Mouse (Mus musculus): ENCODE measurements around the gene Atg101.

The Atg101 gene

DNA sequence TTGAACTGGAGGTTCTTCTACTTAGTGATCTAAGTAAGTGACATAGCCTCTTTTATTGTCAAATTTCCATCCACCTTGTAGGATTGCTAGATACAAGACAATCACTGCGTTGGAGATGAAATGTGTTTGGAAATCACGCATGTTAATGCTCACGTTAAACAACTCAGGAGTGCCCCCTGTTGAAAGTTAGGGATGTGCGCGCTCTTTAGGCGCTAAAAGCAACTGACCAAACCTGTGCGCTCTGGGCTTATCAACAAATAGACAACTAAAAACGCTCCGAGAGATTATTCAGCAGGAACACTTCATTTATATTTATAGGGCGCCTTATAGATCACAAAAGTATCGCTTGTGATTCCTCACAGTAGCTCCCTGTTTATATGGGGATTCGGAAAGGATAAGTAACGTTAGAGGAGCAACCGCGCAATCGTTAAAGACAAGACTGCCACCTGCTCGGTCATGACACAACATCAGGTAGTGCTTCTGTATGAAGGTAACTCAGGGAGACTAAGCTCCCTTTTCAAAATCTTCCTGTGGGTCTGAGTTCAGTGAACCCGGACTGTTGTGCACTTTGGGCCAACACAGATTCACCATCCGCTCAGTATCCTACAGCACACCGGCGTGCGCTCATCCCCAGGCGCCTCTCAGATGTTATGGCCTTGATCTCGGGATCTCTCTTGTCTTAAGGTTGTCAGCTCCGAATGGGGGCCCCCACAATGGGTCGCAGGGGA lies 725 bp upstream of the Atg101 start:
- DNase-seq (ENCODE audit: low spot score in 2 of 2): no peak

DNA sequence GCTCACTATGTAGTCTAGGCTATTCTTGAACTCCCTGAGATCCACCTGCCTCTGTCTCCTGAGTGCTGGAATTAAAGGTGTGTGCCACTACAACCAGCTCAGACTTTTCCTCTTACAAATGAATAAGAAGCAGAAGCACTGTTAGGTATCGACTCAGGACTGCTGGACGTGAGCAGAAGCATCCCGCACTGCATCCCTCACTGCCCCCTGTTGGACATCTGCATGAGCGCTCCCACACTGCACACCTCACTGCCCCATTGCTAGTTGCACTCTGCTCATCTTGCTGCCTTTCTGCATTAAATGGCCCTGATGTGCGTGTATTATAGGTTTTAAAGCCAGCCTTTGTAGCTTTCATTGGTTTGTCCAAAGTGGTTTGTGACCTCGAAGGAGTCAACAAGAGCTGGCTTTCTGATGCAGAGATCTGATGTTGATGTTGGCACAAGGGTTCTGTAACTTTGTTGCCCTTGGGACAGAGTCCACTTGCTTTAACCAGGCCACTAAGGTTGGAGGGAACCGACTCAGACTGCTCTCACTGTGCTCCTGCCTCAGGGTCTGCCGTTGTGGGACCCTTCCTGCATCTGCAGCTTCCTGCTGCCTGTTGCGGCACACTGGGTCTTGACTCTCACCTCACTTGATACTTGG lies 2.2 kb downstream of the Atg101 start:
- DNase-seq (ENCODE audit: low spot score in 2 of 2): no peak

DNA sequence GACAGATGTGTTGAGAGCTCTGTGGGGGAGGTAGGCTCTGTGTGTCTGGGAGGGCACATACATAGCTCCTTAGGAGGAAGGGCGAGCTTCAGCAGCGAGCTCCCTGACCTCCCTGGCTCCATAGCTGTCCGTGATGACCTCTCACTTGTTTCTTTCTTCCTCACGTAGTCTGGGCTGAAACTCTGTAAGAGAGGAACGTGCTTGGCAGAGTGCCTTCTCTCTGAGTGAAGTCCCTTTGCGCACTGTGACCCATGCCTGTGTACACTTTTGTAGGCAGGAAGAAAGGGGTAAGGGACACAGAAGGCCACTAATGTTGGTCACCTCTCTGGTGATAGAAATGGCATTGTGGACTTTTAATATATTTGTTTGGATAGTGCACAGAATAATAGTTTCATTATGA lies 3.3 kb downstream of the Atg101 start:
- no peak for DNase-seq (ENCODE audit: low spot score in 2 of 2)

DNA sequence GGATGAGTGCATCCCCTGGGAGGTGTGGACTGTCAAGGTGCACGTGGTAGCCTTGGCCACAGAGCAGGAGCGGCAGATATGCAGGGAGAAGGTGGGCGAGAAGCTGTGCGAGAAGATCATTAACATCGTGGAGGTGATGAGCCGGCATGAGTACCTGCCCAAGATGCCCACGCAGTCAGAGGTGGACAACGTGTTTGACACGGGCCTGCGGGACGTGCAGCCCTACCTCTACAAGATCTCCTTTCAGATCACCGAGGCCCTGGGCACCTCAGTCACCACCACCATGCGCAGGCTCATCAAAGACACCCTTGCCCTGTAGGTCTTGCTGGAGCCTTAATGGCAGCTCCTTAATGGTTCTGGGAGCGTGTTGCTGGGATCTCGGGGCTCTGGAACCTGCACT lies 6.3 kb downstream of the Atg101 start:
- DNase-seq (ENCODE audit: low spot score in 2 of 2): no peak

DNA sequence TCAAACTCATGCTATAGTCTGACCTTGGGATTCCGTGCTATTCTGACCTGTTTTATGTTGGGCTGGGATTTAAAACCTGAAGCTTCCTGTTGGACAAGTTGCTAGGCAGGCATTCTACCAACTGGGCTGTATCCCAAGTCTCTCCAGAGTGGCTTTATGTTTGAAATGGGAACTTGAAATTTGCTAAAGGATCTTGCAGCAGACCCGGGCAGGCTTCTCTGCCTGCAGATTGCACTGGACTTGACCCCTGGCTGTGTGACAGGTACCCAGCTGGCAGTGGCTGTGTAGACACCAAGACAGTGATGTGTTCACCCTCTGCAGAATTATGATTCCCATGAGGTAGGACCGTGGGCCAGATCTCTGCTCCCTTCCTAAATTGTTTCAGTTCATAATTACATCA lies 7.9 kb downstream of the Atg101 start:
- DNase-seq (ENCODE audit: low spot score in 2 of 2): no peak

DNA sequence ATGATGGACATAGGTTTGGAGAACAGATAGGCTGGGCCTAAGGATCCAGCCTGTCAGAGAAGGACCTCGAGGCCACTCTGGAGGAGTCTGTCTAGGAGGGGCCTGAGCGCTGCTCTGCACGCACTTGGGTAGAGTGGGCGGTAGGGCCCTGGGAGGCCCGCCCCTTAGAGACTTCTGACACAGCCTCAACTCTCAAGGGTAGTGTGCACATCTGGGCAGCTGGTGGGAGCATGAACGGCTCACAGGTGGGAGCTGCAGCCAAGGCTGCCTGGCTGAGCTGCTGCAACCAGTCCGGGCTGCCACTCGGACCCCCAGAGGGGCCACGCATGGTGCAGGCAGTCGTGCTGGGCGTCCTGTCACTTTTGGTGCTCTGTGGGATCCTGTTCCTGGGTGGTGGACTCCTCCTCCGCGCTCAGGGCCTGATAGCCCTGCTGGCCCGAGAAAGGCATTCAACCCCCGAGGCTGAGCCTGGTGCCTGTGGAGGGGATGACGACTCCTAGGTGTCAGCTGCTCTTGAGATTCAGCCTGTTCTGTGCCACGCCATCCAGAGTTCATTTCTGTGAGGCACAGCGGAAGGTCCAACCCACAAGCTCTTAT lies 9.1 kb downstream of the Atg101 start, which contains the start of gene 6030408B16Rik:
Gene 6030408B16Rik (plus strand): TSS at position 188 of the 597 bp plus-strand sequence.
- DNase-seq (ENCODE audit: low spot score in 2 of 2): no peak

DNA sequence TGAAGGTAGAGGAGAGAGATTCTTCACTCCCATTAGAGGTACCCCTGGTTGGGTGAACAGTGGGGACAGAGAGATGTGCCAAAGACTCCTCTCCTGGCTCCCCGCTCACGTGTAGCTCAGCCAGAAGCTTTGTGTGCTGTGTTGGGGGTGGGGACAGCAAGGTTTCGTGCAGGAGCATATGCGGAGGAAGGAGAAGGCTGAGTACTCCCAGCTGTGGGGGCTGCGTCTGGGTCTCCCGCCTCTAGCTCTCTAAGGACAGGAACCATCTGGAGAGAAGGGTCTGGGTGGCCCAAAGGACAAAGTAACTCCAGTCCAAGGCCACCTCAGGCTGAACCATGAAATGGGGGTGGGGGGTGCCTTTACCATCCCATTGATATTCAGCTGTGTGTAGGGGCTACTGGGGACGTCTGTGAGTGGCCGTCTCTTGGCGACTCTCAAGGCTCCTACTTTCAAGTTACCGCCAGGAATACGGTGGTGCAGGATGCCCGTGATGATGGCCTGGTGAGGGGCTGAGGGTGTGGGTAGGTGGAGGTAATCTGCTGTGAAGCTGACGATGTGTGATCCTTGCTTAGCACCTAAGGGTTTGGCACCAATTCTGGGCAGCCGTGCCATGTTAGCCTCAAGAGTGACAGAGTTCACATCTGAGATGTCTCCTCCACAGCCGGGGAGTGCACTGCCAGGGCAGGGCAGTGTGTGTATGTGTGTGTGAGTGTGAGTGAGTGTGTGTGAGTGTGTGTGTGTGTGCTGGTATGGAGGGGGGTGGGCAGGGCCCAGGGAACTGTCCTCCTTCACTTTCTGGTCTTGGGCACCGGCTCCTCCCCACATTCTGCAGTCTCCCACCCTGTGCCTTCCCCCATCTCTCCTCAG lies 10.2 kb downstream of the Atg101 start:
- DNase-seq (ENCODE audit: low spot score in 2 of 2): no peak

DNA sequence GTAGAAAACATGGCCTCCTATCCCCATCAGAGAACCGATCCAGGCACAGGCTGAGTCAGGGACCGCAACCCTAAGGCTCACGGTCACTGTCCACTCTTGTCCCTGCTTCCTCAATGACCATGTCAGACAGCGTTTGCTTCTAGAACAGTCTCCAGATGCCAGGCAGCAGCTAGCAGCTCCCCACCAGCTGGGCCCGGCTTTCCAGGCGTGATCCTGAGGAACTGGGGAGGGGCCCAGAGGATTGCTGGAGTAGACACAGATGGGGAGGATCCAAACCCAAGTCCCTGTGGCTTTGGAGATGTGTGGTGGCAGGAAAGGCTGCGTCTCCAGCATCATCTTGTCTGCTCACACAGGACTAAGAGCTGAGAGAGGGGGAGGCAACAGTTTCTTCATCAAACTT lies 11.0 kb downstream of the Atg101 start:
- DNase-seq (ENCODE audit: low spot score in 2 of 2): no peak

DNA sequence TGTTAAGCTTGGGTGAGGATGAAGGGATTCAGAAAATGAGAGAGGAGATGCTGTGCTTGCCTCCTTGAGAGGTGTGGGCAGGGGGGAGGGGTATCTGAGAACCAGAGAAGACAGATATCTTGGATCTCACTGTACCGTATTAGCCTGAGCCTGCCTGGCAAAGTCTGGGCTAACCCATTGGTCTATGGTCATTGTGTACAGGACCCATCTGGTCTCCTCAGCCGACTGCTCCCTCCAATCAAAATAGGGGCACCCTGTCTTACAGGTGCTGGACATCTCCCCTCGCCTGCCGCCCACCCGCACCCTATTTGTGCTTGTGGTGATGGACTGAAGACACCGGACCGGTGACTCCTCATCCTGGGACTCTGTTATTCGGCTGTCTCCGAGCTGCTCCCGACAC lies 11.5 kb downstream of the Atg101 start:
- DNase-seq (ENCODE audit: low spot score in 2 of 2): no peak

DNA sequence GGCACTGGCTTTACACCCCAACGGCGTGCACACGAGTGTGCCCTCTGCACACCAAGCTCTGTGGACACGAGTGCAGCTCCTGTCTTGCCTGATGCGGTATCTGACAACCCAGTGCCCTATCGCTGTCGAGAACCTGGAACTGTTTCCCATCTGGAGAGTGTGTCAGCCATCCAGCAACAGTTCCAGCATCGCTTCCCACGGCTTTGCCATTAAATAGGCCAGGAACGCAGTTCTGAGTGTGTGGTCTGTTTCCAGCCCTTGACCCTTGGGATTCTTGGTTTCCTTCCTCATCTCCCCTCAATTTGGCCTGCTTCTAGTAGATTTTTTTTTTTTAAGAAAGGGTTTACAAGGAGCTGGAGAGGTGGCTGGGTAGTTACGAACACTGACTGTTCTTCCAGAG lies 12.0 kb downstream of the Atg101 start:
- DNase-seq (ENCODE audit: low spot score in 2 of 2): no peak

DNA sequence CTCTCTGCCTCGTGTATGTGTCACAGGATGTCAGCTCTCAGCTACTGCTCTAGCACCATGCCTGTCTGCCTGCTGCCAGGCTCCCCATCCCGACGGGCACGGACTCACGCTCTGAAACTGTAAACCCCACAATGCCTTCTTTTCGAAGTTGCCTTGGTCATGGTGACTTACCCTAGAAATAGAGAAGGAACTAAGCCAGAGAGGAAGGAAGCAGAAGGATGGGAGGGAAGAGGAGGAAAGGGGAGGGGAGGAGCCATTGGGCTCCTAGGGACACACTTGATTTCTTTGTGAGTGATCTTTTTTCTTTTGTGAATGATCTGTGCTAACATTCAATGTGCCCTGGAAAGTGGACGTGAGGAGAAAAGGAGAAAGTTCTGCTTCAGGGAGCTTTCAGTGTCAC lies 13.9 kb downstream of the Atg101 start:
- no peak for DNase-seq (ENCODE audit: low spot score in 2 of 2)

DNA sequence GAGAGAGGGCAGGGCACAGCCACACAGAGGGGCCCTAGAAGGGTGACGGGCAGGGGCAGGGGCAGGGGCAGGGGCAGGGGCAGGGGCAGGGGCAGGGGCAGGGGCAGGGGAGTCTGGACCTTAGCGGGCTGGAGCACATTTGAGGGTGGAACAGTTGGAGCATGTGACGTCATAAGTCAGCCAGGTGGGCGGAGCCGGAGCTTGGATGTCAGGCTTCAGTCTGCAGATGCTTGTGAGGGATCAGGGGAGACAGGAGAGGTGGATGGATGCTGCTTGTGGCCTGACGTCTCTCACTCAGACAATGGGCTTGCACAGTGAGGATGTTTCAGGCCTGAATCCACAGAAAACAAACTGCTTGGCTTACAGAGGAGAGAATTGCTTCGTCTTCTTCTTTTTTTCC lies 14.5 kb downstream of the Atg101 start:
- DNase-seq (ENCODE audit: low spot score in 2 of 2): no peak

DNA sequence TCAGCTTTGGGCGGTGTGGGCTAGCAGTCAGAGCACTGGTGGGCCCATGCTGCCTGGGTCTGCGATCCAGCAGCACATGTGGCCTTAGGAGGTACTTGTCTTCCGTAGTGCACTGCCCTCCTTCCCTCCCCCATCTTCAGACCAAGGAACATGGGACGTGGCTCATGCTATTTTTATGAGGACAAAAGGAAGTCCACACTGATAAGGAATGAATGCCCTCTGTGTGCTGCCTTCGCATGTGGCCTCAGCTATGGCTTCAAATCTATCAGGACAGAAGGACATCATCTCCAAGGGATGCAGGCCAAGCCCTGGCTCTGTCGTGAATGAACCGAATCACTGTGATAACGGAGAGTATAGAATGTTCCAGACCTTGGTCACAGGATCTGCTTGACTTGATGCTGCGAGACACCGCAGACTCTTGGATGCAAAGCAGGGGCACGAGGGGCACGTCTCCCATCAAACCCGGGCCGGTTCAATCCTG lies 15.4 kb downstream of the Atg101 start:
- DNase-seq (ENCODE audit: low spot score in 2 of 2): no peak

DNA sequence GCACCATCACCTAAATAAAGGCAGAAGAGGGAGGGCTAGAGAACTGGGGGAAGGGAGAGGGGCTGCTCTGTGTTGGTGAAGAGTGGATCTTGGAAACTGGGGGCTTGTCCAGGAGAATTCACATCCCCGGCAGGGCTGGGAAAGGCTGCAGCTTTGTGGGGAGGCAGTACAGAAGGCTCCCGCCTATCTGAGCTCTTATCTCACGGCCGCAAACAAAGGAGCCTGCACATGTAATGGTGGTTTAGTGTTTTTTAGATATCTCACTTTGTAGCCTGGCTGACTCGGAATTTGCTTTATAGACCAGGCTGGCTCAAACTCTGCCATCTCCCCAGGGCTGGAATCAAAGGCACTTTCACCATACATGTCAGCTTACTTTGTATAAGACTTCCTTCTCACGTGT lies 16.1 kb downstream of the Atg101 start:
- DNase-seq (ENCODE audit: low spot score in 2 of 2): no peak

DNA sequence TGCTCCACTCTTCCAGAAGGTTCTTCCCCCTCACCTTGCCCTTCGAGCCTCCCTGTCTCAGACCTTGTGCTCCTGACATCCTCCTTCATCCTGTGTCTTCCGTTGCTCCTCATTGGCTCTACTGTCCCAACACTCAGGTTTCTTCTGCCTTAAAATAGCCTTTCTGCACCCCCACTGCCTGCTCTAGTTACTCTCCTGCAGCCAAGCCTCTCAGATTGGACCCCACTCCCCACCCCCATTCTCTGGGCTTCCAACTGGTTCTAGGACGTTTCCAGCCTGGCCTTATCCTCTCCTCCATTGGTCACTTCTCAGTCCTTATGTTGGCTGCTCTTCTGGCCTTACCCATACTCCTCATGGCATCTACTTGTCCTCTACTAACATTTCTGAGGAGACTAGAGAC lies 18.1 kb downstream of the Atg101 start:
- no peak for DNase-seq (ENCODE audit: low spot score in 2 of 2)

DNA sequence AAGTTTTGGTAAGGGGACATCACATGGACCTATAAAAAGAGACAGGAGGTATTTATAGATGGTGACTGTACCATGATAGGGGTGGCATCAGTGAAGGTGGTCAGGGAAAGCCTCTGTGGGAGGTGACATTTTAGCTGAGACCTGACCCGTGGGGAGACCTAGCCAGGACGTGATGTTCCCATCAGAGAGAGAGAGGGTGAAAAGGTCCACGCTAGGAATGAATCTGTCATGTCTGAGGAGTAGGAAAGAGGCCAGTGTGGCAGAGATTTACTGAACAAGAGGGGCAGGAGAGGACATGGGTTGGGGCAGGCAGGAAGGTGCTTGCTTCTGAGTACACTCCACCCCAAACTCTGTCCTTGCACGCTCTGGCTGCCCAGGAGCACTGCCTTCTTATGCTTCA lies 19.8 kb downstream of the Atg101 start:
- no peak for DNase-seq (ENCODE audit: low spot score in 2 of 2)

DNA sequence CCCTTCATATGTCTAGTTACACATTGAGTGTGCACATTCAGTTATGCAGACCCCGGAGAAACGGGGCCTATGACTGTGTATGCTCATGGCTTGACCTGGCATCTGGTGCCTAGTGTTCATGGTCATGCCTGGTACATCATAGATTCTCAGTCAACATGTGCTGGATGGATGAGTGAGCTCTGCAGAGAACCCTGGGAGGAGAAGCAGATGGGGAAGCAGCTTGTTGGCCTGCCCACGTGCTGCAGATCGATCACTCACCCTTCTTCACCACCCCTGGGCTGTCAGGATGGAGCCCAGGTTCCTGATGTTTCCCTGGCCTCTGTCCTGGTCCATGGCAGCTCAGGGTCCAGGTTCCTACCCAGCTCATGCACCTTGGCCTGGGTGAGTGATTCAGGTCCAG lies 22.4 kb downstream of the Atg101 start:
- DNase-seq (ENCODE audit: low spot score in 2 of 2): no peak

DNA sequence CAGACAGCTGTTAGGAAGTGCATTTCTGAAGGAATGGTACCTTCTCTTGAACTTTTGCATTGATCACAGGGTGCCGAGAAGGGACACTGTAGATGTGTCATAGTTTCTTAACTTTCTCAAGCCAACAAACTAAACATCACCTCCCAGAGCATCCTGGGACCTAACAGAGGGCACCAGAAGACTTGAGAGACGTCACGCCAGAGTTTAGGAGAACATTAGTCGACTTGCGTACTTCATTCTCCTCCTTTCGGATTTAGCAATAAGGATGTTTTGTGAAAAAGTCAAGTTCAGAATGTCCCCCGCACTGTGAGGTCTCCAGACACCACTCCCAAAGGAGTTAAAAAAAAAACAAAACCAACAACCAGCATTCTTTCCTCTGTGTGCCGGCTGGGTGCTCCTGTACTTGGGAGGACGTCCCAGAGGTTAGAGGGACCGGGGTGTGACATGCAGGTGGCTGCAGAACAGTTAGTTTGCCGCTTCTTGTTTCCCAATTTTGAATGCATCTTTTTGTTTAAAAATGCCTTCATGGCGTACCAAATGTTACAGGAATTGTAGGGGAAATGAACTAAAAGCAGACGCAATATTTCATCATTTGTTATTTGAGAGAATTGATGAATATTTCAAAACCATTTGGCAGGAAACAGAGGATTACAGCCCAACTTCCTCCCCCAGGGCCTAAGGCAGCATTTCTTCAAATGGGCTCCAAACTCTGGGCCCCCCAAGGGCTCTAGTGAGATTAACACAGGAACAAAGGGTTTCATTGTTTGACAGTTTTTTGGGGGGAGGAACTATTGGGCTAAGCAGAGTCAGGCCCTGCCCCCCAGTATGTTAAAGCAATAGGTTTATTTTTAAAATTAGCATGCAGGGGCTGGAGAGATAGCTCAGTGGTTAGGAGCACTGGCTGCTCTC lies 24.6 kb downstream of the Atg101 start:
- DNase-seq (ENCODE audit: low spot score in 2 of 2): no peak

DNA sequence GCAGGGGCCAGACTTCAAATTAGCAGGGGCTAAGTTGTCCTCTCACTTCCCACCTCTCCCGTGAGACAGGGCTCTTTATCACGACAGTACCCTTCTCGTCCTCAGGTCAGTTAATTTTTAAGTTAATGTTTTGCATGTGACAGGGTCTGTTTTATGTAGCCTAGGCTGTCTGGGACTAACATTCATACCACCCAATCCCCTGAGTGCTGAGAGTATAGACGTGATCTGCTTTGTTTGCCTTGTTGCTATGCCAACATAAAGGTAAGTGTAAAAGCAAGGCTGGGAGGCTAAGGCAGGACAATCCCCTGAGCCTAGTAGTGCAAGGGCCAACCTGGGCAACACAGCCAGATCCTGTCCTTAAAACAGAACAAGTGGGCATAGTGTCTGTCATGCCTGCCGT lies 25.4 kb downstream of the Atg101 start:
- DNase-seq (ENCODE audit: low spot score in 2 of 2): no peak

DNA sequence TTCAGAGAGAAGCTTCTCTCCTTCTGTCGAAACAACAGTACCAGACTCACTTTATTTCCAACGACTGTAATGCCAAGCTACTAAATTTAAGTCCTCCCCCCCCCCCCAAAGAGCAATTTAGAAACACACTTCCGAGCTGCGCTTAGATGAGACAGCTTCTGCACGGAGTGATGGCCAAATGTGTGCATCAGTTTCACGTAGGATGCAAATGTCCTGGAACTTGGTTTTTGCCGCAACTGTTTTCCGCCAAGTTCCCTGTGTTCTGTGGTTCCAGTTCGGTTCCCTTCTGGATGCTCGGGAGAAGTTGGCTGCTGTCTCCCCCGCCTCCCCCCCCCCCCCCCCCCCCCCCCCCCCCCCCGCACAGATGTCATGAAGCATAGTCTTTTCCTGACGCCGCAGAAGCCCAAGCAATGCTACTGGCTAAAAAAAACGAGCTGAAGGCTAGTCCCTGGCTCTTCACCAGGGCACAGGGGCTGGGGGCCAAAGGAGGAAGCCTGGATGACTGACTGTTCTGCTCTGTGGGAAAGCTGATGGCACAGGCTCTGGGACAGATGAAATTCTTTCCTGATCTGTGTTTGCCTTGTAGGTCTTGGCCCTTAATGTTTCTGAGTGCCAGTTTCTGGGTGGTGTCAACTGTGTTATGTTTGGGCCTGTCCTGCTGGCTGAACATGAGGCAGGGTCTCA lies 27.2 kb downstream of the Atg101 start:
- DNase-seq (ENCODE audit: low spot score in 2 of 2): no peak

DNA sequence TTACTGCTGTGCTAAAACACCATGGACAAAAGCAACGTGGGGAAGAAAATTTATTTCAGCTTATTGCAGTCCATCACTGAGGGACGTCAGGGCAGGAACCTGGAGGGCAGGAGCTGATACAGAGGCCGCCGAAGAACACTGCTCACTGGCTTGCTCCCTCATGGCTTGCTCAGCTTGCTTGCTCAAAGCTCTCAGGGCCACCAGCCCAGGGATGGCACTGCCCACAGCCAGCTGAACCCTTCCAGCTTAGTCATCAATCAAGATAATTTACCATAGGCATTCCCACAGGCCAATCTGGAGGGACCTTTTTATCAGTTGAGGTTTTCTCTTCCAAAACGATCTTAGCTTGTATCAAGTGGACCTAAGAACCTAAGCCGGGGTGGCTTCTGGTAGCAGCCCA lies 27.9 kb downstream of the Atg101 start:
- DNase-seq (ENCODE audit: low spot score in 2 of 2): no peak
